Mouse (Mus musculus) hindbrain, embryonic 11.5 days (tissue): ENCODE results near the gene Pgm5. TPM values are rescaled to one million over a fixed set of nuclear protein-coding genes. Genes with fewer than 3 reads are reported as not detected.

Source experiments
- ATAC-seq: fragments of 200-750 bp; cut with Nextera tagmentation; 2 replicates; pipeline ENCODE4 v1.8.0; 2017; ENCODE audit warnings: mild to moderate bottlenecking, moderate TSS enrichment, moderate library complexity; ENCODE audit not compliant: low FRiP score
- DNase-seq: peaks from one replicate; pipeline ENCODE4 v3.0.0-alpha.2; 2015; ENCODE audit warnings: low spot score
- H3K27ac ChIP-seq: fragments of 300-500 bp; sonication (generic); 2 replicates; pipeline ENCODE4 v1.5.1; 2014; ENCODE audit warnings: mild to moderate bottlenecking, low read depth, low read length
- H3K27me3 ChIP-seq: fragments of 300-500 bp; sonication (generic); 2 replicates; pipeline ENCODE4 v1.6.1; 2014; ENCODE audit warnings: mild to moderate bottlenecking, low read length, moderate library complexity, mixed read lengths; ENCODE audit not compliant: control insufficient read depth, insufficient read depth
- H3K36me3 ChIP-seq: fragments of 300-500 bp; sonication (generic); 2 replicates; pipeline ENCODE4 v1.6.1; 2014; ENCODE audit warnings: mild to moderate bottlenecking, low read length, moderate library complexity, mixed read lengths; ENCODE audit not compliant: control insufficient read depth, insufficient read depth
- H3K4me1 ChIP-seq: fragments of 300-500 bp; sonication (generic); replicated peaks from 2 replicates; pipeline ENCODE4 v1.6.1; 2014; ENCODE audit warnings: low read length, mixed read lengths; ENCODE audit not compliant: control insufficient read depth, insufficient read depth
- H3K4me2 ChIP-seq: fragments of 300-500 bp; sonication (generic); replicated peaks from 2 replicates; pipeline ENCODE4 v1.6.1; 2014; ENCODE audit warnings: mild to moderate bottlenecking, low read depth, low read length
- H3K4me3 ChIP-seq: fragments of 300-500 bp; sonication (generic); 2 replicates; pipeline ENCODE4 v1.5.1; 2014; ENCODE audit warnings: low read depth, low read length
- H3K9ac ChIP-seq: fragments of 300-500 bp; sonication (generic); 2 replicates; pipeline ENCODE4 v1.6.1; 2014; ENCODE audit warnings: low read depth, low read length
- H3K9me3 ChIP-seq: fragments of 300-500 bp; sonication (generic); 2 replicates; pipeline ENCODE4 v1.6.1; 2016; ENCODE audit warnings: low read length; ENCODE audit not compliant: control insufficient read depth
- WGBS: fragments of 180-500 bp; shearing (Covaris S2); extraction: QIAGEN DNeasy Blood & Tissue Kit; methylation state at CpG from one replicate; pipeline ENCODE4 v1.1.7; 2014; 5-methylcytosine and 5-hydroxymethylcytosine counted together
- polyA plus RNA-seq: library from polyadenylated mRNA; unstranded; fragments of >200 nt; fragmentation: Nextera tagmentation; extraction: Ambion mirVana; gene quantifications from 2 replicates; pipeline ENCODE4 v1.2.1, GENCODE M21; 2014

The Pgm5 gene
- polyA plus RNA-seq, 1 experiment from 2014 or later = 1.2 TPM

DNA sequence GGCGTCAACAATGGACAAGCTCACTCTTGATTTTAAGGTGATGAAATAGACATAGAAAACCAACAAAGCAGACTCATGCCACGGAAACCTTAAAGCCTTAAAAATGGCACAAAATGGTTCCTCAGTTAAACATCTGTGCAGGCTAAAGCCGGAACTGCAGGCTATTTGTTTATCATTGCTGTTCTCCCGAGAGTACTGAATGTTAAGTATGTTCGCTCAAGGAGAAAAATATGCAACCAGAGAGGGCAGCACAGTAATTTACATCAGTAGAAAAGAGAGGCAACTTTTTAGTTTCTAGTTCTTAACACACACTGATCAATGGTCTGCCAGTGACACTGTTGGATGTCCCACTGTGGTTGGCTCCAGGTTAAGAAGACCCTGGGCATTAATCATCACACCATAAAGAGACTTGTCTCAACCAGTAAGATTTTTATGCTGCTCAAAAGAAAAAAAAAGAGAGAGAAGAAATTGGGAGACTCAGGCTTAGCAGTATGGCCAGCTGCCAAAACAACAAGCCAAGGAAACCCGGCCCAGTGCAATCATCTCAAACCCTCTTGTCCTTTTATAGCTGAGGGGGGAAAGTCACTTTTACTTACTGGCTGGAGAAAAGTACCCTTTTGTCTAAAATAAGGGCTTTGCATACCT is 126.0 kb downstream of the Pgm5 start:
- no peak overlapping the region for H3K27ac ChIP-seq
- H3K4me1 ChIP-seq = no peaks in the 10 kb centered on the region
- no peak overlapping the region for H3K4me2 ChIP-seq
- DNase-seq (no peak), ATAC-seq (no peak)
- no peak overlapping the region for H3K9ac ChIP-seq
- H3K27me3 ChIP-seq = no peaks in the 10 kb centered on the region
- no peaks in the 10 kb centered on the region for H3K9me3 ChIP-seq
- WGBS = 59% methylated on average over 6 of the region's 6 CpGs
- no peak overlapping the region for H3K4me3 ChIP-seq
- no peaks in the 10 kb centered on the region for H3K36me3 ChIP-seq

DNA sequence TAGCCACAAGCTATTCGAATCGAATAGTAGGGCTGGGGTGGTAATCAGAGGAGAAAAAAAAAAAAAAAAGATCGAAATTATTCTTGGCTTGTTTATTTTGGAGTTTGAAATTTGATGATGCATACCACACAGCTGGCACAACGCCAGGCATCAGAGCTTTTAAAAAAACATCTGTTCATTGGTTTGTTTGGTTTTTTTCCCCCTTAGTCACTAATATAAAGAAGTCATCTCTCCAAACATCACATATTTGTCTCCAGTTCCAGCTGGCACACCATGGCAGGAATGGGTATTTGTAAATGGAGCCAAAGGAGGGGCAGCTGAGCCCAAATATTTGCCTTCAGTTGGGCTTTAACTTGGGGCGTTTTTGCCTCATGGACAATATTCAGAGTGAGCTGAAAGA is 131.0 kb downstream of the Pgm5 start:
- Histone ChIP-seq H3K4me1 (no peaks in the 10 kb centered on the region), H3K27me3 (no peaks in the 10 kb centered on the region), H3K36me3 (no peaks in the 10 kb centered on the region), H3K9ac (no peak overlapping the region), H3K4me3 (no peak overlapping the region), H3K4me2 (no peak overlapping the region), H3K27ac (no peak overlapping the region), H3K9me3 (no peaks in the 10 kb centered on the region)
- 76% methylated on average over 5 of the region's 5 CpGs for WGBS
- no peak for DNase-seq
- ATAC-seq = no peak

GRCm38 (mm10) chr19:24724362-24724761 is 137.3 kb downstream of the Pgm5 start:
- DNase-seq (no peak), ATAC-seq (no peak)
- Histone ChIP-seq H3K9ac (no peak overlapping the region), H3K9me3 (no peaks in the 10 kb centered on the region), H3K4me1 (no peaks in the 10 kb centered on the region), H3K27ac (no peak overlapping the region), H3K4me3 (no peak overlapping the region), H3K36me3 (no peaks in the 10 kb centered on the region), H3K4me2 (no peak overlapping the region), H3K27me3 (no peaks in the 10 kb centered on the region)
- WGBS = 77% methylated on average over 10 of the region's 10 CpGs

DNA sequence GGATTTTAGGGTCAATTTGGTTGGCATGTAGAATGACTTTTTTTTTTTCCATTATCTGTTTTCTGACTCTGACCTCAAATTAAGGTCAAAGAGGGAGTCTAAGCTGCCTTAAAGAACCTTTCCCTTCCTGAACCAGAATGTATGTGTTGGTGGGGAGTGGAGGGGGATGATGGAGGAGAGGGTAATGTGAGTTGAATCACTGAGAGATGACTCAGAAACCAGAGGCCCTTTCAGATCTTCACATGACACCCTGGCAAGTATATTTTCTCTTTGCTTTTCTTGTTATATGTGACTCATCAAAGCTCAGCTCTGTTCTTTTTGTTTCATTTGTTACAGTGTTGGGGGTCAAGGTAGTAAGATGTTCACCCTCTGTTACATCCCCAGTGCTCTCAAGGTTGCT is 141.2 kb downstream of the Pgm5 start:
- H3K4me1 ChIP-seq = no peaks in the 10 kb centered on the region
- ATAC-seq (no peak), DNase-seq (no peak)
- H3K9ac ChIP-seq = no peak overlapping the region
- no peak overlapping the region for H3K27ac ChIP-seq
- no peaks in the 10 kb centered on the region for H3K9me3 ChIP-seq
- H3K4me2 ChIP-seq = no peak overlapping the region
- H3K36me3 ChIP-seq = no peaks in the 10 kb centered on the region
- H3K27me3 ChIP-seq = no peaks in the 10 kb centered on the region
- no peak overlapping the region for H3K4me3 ChIP-seq

GRCm38 (mm10) chr19:24719504-24719903 is 142.2 kb downstream of the Pgm5 start:
- H3K27me3 ChIP-seq = no peaks in the 10 kb centered on the region
- H3K4me1 ChIP-seq = no peaks in the 10 kb centered on the region
- no peaks in the 10 kb centered on the region for H3K9me3 ChIP-seq
- no peak overlapping the region for H3K9ac ChIP-seq
- H3K27ac ChIP-seq = no peak overlapping the region
- 78% methylated on average over 4 of the region's 4 CpGs for WGBS
- no peak overlapping the region for H3K4me2 ChIP-seq
- no peak for DNase-seq
- no peak overlapping the region for H3K4me3 ChIP-seq
- no peaks in the 10 kb centered on the region for H3K36me3 ChIP-seq
- no peak for ATAC-seq

GRCm38 (mm10) chr19:24718021-24718420 is 143.6 kb downstream of the Pgm5 start:
- H3K9ac ChIP-seq = no peak overlapping the region
- no peaks in the 10 kb centered on the region for H3K9me3 ChIP-seq
- H3K27me3 ChIP-seq = no peaks in the 10 kb centered on the region
- H3K36me3 ChIP-seq = no peaks in the 10 kb centered on the region
- DNase-seq (no peak), ATAC-seq (no peak)
- H3K4me3 ChIP-seq = no peak overlapping the region
- no peaks in the 10 kb centered on the region for H3K4me1 ChIP-seq
- H3K4me2 ChIP-seq = no peak overlapping the region
- H3K27ac ChIP-seq = no peak overlapping the region
- 81% methylated on average over 1 of the region's 1 CpGs for WGBS

DNA sequence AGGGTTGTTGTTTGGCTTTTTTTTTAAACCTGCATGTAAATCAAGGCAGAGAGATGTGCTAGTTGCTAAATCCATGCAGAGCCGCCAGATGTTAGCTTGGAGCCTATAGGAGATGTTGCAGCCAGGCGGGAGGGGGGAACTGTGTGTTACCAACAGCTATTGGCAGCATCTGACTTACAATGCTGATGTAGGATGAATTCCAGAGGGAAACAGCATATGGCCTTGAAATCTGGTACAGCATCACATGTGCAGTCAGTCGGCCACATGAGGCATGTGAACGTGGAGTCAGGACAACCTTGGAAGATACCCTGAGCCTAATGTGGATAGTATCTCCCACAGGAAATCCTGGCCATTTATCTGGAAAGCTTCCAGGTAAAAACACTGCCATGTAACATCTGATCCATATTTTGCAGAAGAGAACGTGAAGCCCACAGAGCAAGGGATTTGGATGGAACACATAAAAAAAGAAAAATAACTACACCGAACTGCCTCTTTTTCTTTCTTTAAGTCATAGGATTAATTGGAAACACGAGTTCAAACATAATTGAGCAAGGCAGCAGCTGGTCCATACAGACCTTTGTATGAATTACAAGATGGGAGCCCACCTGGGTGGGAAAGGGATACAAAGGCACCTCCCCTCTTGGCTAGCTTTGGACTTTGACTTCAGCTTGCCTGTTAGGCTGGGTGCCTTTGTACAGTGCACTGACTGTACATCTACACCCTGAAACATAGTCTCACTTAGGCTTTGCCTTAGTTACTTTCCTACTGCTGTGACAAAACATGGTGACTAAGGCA is 145.2 kb downstream of the Pgm5 start:
- Histone ChIP-seq H3K9ac (no peak overlapping the region), H3K4me2 (no peak overlapping the region), H3K36me3 (no peaks in the 10 kb centered on the region), H3K27me3 (no peaks in the 10 kb centered on the region), H3K4me3 (no peak overlapping the region), H3K27ac (no peak overlapping the region), H3K9me3 (no peaks in the 10 kb centered on the region), H3K4me1 (no peaks in the 10 kb centered on the region)
- DNase-seq (no peak), ATAC-seq (no peak)
- WGBS = 90% methylated on average over 7 of the region's 7 CpGs

- no peak overlapping the region for H3K9ac ChIP-seq
- WGBS = 75% methylated on average over 7 of the region's 7 CpGs
- H3K4me1 ChIP-seq = no peaks in the 10 kb centered on the region
- H3K27me3 ChIP-seq = no peaks in the 10 kb centered on the region
- no peak overlapping the region for H3K27ac ChIP-seq
- no peaks in the 10 kb centered on the region for H3K36me3 ChIP-seq
- no peaks in the 10 kb centered on the region for H3K9me3 ChIP-seq
- DNase-seq (no peak), ATAC-seq (no peak)
- no peak overlapping the region for H3K4me2 ChIP-seq
- no peak overlapping the region for H3K4me3 ChIP-seq
Measured at GRCm38 (mm10) chr19:24708032-24708431, 153.6 kb downstream of the Pgm5 start.
